Mouse (Mus musculus) liver, postnatal 0 days (tissue): ENCODE measurements around the gene Brwd3. TPM values are rescaled to one million over a fixed set of nuclear protein-coding genes. Genes with fewer than 3 reads are reported as not detected.

Source experiments
- ATAC-seq: fragments of 200-750 bp; cut with Nextera tagmentation; 2 replicates; pipeline ENCODE4 v1.8.0; 2017; ENCODE audit warnings: mild to moderate bottlenecking, moderate library complexity
- DNase-seq: peaks from one replicate; pipeline ENCODE4 v3.0.0-alpha.2; 2016
- H3K27ac ChIP-seq: fragments of 300-500 bp; sonication (generic); 2 replicates; pipeline ENCODE4 v1.5.1; 2014; ENCODE audit warnings: antibody characterized with exemption, moderate library complexity, mild to moderate bottlenecking, low read depth
- H3K27me3 ChIP-seq: fragments of 300-500 bp; sonication (generic); 2 replicates; pipeline ENCODE4 v1.6.1; 2014; ENCODE audit warnings: low read length, control low read depth, mixed read lengths; ENCODE audit not compliant: insufficient read depth
- H3K36me3 ChIP-seq: fragments of 300-500 bp; sonication (generic); replicated peaks from 2 replicates; pipeline ENCODE4 v1.6.1; 2014; ENCODE audit warnings: mild to moderate bottlenecking, control low read depth, low read length, moderate library complexity, mixed read lengths; ENCODE audit not compliant: insufficient read depth
- H3K4me1 ChIP-seq: fragments of 300-500 bp; sonication (generic); 2 replicates; pipeline ENCODE4 v1.6.1; 2014; ENCODE audit warnings: antibody characterized with exemption, mild to moderate bottlenecking, control low read depth; ENCODE audit not compliant: insufficient read depth
- H3K4me2 ChIP-seq: fragments of 300-500 bp; sonication (generic); 2 replicates; pipeline ENCODE4 v1.6.1; 2014; ENCODE audit warnings: low read depth, mild to moderate bottlenecking, low read length, moderate library complexity, mixed read lengths
- H3K4me3 ChIP-seq: fragments of 300-500 bp; sonication (generic); 2 replicates; pipeline ENCODE4 v1.5.1; 2014; ENCODE audit warnings: low read depth, low read length
- H3K9ac ChIP-seq: fragments of 300-500 bp; sonication (generic); replicated peaks from 2 replicates; pipeline ENCODE4 v1.6.1; 2014; ENCODE audit warnings: mild to moderate bottlenecking, moderate library complexity
- H3K9me3 ChIP-seq: fragments of 300-500 bp; sonication (generic); 2 replicates; pipeline ENCODE4 v1.6.1; 2016; ENCODE audit warnings: mild to moderate bottlenecking, control low read depth, low read length, mixed read lengths
- CTCF ChIP-seq: sonication (generic); IDR thresholded peaks from 2 replicates; pipeline ENCODE4 v1.5.1; 2016; ENCODE audit warnings: antibody characterized with exemption, low read depth
- EP300 ChIP-seq: IDR thresholded peaks from 2 replicates; pipeline ENCODE4 v1.6.1; 2016; ENCODE audit warnings: antibody characterized with exemption, low read depth, mild to moderate bottlenecking
- WGBS: fragments of 180-500 bp; shearing (Covaris S2); extraction: QIAGEN DNeasy Blood & Tissue Kit; methylation state at CpG from one replicate; pipeline ENCODE4 v1.1.7; 2014; ENCODE audit not compliant: insufficient replicate concordance; 5-methylcytosine and 5-hydroxymethylcytosine counted together
- polyA plus RNA-seq: library from polyadenylated mRNA; unstranded; fragments of >200 nt; fragmentation: Nextera tagmentation; extraction: Ambion mirVana; gene quantifications from 2 replicates; pipeline ENCODE4 v1.2.1, GENCODE M21; 2015

The Brwd3 gene
- polyA plus RNA-seq, 1 experiment from 2014 or later: 0.89 TPM

GRCm38 (mm10) chrX:108729068-108729467 is 105.1 kb downstream of the Brwd3 start:
- Histone ChIP-seq H3K9ac (no peak overlapping the region), H3K4me3 (no peak overlapping the region), H3K9me3 (no peaks in the 10 kb centered on the region), H3K27me3 (no peaks in the 10 kb centered on the region), H3K36me3 (no peaks in the 10 kb centered on the region), H3K4me2 (no peak overlapping the region), H3K27ac (no peak overlapping the region), H3K4me1 (no peaks in the 10 kb centered on the region)
- WGBS: 69% methylated on average over 3 of the region's 3 CpGs
- ATAC-seq: no peak
- no peak for TF ChIP-seq CTCF
- TF ChIP-seq EP300: no peak
- no peak for DNase-seq

GRCm38 (mm10) chrX:108728334-108728733 is 105.8 kb downstream of the Brwd3 start:
- Histone ChIP-seq H3K4me2 (no peak overlapping the region), H3K4me1 (no peaks in the 10 kb centered on the region), H3K27ac (no peak overlapping the region), H3K9ac (no peak overlapping the region), H3K27me3 (no peaks in the 10 kb centered on the region), H3K9me3 (no peaks in the 10 kb centered on the region), H3K36me3 (no peaks in the 10 kb centered on the region), H3K4me3 (no peak overlapping the region)
- no peak for TF ChIP-seq EP300
- 57% methylated on average over 3 of the region's 3 CpGs for WGBS
- no peak for DNase-seq
- no peak for ATAC-seq

GRCm38 (mm10) chrX:108724241-108724640 is 109.9 kb downstream of the Brwd3 start:
- H3K4me2 ChIP-seq: no peak overlapping the region
- H3K4me3 ChIP-seq: no peak overlapping the region
- no peaks in the 10 kb centered on the region for H3K4me1 ChIP-seq
- H3K9me3 ChIP-seq: no peaks in the 10 kb centered on the region
- H3K9ac ChIP-seq: no peak overlapping the region
- TF ChIP-seq EP300 (no peak), CTCF (no peak)
- DNase-seq: no peak
- no peaks in the 10 kb centered on the region for H3K36me3 ChIP-seq
- ATAC-seq: no peak
- H3K27ac ChIP-seq: no peak overlapping the region
- no peaks in the 10 kb centered on the region for H3K27me3 ChIP-seq

GRCm38 (mm10) chrX:108722447-108722846 is 111.7 kb downstream of the Brwd3 start:
- H3K4me2 ChIP-seq: no peak overlapping the region
- peak; percentile 62 for ATAC-seq
- H3K9me3 ChIP-seq: no peaks in the 10 kb centered on the region
- no peak for DNase-seq
- no peaks in the 10 kb centered on the region for H3K4me1 ChIP-seq
- H3K27ac ChIP-seq: no peak overlapping the region
- H3K9ac ChIP-seq: no peak overlapping the region
- TF ChIP-seq CTCF (no peak), EP300 (no peak)
- H3K36me3 ChIP-seq: no peaks in the 10 kb centered on the region
- no peak overlapping the region for H3K4me3 ChIP-seq
- no peaks in the 10 kb centered on the region for H3K27me3 ChIP-seq
- 73% methylated on average over 1 of the region's 1 CpGs for WGBS

- 68% methylated on average over 2 of the region's 2 CpGs for WGBS
- no peak for ATAC-seq
Measured at GRCm38 (mm10) chrX:108704312-108704711, 129.9 kb downstream of the Brwd3 start.

More at GRCm38 (mm10) chrX:108704312-108704711, 129.9 kb downstream of the Brwd3 start:
- DNase-seq: no peak
- Histone ChIP-seq H3K4me3 (no peak overlapping the region), H3K9me3 (no peaks in the 10 kb centered on the region), H3K27me3 (no peaks in the 10 kb centered on the region), H3K9ac (no peak overlapping the region), H3K27ac (no peak overlapping the region), H3K36me3 (no peaks in the 10 kb centered on the region), H3K4me2 (no peak overlapping the region), H3K4me1 (no peaks in the 10 kb centered on the region)
- TF ChIP-seq CTCF: no peak
- TF ChIP-seq EP300: no peak

Other genes starting within 250 kb of the Brwd3 start
- gene Gm379, start 169.5 kb downstream of the Brwd3 start, polyA plus RNA-seq: 3.3 and 4.1 TPM in 2 replicates
- 16.6 and 17.9 TPM in 2 replicates for gene Hmgn5, start 179.0 kb upstream of the Brwd3 start, polyA plus RNA-seq